Mouse (Mus musculus) hindlimb bud, embryonic 11.5 days (tissue): ENCODE results near the gene Ilkap.

ENCODE experiments used
- DNase-seq: peaks from one replicate; pipeline ENCODE4 v3.0.0-alpha.2; 2012; ENCODE audit warnings: low read depth, low spot score; ENCODE audit errors: extremely low spot score

Ilkap gene

DNA sequence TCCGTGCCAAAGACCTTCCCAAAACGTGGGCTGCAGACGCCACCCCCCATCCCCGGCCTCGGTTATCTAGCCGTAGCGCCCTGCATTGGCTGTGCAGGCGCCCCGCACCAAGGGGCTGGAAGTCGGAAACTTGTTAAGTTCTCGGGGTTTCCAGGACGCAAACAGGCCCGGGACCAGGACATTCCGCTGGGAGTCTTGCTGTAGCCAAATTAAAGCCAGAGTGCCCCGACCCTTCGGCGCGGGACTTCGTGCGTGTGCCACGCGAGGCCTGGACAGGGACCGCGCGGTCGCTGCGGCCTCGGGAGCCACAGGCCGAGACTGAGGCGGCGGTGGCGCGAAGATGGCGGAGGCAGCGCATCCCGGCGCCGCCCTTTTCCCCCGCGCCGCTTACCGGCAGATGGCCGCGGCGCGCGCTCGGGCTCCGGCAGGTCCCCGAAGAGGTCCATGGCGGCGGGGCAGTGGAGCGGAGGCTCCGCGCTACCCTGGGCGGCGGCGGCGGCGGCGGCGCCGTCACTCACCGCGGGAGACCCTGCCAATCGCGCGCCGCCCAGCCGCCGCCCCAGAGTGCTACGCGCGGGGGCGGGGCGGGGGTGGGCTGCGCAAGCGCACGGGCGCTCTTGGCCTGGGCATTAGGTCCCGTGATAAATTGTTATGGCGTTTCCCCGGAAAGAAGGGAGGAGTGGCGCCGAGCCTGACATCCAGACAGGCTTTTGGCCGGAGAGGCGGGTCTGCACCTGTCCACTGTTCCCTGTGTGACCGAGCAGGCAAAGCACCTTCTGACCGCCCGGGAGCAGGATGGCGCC, at the start of gene Ilkap:
Gene Ilkap (minus strand): TSS at position 556 of the 803 bp plus-strand sequence.
- DNase-seq, result no peak

DNA sequence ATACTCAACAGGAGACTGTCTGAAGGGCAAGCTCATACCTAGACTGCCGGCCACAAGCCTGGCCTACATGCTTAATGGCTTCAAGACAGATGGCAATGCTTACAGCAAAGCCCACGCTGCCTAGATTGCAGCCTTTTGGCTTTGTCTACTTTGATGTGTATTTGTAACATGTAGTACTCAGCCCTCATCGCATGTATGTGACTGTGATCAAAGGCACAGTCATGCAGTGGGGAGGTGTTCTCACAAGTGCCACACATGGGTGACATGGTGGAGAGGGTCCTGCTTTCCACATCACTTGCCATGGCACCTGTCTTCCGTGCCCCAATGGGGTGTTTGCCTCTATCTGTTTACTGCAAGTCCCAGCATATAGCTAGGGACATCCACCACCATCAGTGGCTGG, 47.9 kb upstream of the Ilkap start:
- no peak for DNase-seq

DNA sequence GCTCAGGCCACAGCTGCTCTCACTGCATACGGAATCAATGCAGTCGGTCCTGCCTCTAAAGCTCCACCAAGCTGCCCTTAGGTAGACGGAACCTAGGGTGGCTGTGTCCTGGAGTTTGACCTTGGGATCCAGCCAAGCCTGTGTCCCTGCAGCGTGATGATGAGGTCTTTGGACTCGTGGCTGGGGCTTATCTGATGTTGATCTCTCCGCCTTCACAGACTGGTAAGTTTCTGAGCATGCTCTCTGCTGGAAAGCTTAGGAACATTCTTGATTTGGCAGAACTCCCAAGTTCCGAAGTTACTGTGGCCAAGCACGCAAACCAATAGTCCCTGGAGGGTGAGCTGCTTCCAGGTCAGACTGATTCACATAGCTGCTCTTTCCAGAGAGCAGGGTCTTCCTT, 47.4 kb upstream of the Ilkap start:
- no peak for DNase-seq

DNA sequence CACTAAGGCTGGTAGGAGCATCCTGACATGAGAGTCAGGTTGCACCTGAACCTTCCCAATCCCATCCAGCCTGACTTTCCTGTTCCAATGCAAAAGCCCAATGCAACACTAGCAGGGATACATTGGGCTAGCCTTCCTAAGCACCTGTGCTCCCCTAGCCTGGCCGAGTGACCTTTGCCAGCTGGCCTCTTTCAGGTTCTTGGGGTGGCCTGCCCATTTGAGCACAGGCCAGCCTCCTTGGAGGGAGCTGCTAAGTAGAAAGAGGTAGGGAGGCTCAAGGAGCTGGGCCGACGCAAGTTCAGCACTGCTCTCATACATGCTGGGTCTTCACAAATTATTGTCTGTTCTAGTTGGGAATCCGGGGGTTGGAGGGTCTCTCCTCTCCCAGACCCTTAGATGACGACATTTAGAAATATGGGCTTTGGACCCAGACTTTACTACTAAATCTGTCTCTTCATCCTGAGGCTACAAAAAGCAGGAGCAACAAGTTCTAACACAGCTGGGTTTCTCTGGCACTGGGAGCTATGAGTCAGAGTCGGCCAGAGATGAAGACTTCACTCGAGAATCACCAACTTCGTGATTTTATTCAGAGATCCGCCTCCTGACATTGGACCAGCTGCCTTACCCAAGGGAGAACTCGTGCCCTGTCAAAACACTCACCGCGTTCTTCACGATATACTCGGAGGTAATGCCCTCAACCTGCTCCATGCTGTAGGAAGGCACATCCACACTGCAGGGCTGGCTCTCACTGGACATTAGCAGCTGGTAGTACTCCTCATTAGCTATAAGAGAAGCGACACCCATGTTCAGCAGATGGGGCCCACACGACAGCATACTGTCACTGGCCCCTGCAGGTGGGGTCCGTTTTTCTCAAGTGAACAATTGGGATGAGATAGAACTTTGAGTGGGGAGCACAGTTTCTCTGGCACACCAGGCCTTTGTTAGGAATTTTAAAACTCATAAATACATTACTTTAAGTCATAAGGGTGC, 46.5 kb upstream of the Ilkap start:
- DNase-seq, result no peak

DNA sequence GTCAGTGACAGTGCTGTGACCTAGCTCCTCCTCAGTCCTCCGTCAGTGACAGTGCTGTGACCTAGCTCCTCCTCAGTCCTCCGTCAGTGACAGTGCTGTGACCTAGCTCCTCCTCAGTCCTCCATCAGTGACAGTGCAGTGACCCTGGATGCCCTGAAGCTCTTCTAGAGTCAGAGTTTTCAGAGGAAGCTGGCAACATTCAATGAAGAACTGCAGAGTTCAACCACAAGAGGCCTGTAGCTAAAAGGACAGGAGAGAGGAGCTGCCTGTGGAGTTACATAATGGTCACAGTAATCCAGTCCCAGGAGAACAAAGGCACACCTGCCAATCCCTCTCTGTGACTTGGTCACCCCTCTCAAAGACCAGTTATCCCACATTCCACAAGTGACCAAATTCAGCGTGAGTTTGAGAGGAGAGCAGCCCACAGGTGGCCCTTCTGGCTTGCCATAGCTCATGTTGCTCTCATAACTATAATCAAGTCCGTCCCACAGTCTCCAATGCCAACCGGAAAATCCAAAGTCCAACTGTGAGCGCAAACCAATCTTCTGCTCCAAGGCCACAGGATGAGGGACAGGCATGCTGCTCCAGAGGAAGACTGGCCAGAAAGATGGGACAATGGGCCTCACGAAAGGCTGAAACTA, 43.9 kb upstream of the Ilkap start:
- no peak for DNase-seq

DNA sequence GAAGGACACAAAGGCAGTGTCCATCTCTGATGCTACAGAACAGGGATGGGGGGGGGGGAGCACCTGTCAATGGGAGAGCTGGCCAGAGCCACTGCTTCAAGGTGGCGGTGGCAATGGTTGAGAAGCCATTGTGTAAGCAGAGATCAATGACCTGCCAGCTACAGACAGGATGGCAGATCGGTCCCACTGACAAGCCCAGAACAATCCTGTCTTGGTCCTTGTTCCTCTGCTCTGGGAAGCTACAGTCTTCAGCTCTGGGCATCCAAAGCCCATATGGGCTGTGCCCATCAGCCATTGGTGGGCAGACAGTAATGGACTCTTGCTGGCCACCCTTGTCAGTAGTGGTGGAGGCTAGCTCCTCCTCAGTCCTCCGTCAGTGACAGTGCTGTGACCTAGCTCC, 43.2 kb upstream of the Ilkap start:
- DNase-seq, result no peak

DNA sequence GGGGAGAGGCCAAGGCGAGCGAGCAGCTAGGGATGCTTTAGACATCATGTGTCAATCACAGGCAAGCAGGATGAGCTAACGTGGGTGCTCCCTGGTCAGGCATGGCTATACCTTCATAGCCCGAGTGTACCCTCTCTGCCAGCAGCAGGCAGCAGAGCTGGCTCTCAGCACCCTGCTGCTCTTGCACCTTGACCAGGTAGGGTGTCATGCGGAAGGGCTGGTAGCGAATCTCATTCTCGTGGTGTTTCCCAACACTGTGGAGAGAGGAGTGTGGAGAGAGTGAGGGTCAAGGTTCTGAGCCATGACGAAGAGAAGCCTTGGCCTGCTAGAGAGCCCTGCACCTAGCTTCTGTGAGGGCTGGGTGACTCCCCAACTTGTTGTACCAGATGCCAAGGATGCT, 41.2 kb upstream of the Ilkap start:
- DNase-seq, result no peak

DNA sequence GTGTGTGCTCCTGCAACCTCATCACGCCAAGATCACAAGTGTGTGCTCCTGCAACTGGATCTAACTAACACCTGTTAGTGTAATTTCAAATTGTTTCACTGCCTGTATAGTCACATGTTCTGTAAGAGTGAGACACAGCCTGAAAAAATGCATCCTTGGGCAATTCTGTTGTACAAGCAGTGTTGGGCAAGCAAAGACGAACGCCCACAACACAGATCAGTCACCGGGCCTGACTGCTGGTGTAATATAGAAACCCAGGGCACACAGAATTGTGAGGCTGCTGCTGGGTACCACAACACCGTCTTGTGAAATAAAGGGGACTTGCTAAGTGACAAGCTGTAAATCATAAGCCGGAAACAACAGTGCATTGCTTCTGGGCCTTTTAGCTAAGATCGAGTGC, 39.0 kb upstream of the Ilkap start:
- no peak for DNase-seq

DNA sequence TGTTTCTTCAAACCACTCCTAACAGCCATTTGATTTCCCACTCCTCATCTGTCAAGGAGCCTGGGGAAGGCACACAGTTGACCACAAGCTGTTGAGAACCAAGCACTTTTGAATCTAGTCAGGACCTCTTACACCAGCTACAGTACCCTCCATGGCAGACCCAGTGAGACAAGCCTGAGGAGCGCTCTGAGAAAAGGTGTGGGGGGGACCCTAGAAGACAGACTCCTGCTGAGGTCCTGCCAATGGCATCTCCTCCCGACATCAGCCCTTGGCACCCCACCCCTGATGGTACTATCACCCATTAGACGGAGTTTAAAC, 38.4 kb upstream of the Ilkap start:
- DNase-seq, result no peak

DNA sequence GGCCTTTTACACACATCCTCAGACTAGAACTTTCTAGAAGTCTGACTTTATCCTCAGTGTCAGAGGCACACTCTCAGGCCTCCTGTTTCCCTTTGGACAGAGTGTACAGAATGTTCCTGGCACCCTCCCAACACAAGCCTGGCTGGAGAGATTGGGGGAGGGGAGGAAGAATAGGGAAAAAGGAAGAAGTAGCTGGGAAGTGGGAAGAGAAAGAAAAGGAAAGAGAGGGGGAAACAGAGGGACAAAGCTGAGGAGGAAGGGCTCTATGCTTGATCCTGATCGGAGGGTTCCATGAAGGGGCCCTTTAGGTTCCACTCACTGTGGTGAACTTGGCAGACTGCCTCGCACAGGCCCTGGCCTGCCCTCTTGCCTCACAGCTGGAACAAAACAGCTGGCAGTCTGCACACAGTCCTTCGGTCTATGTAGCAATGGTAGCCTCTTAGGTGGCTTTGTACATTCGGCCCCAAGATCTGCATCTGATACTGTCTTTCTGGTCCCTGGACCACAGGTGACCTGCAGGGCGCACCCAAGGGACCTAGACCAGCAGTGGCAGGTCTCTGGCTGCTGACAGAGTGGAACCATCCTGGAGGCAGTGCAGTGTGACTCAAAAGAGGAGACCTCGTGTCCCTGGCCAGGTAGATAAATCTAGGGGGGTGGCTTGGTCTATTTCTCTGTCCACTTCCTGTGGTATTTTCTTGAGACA, 37.9 kb upstream of the Ilkap start:
- DNase-seq, result no peak

DNA sequence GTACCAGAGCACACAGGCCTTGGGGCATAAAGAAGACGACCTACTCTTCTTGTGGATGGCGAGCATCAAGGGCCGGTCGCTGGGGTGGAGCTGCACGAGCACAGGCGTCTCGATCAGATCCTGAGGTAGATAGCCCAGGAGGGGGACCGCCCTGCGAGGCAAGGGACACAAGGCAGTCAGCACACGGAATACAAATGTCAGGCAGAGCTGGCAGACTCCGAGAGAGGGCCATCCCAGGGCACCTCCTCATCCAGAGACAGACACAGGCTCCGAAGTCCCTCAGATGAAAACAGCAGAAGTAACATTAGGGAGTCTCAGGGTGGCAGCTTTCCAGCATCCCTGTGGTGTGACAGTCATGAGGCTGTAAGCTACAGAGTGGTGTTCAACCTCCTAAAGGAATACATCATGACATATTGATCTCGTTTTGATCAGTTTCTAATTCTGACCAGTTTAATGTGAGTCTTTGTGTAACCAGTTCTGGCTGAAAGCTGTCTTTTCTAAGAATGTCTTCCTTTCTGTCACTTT, 37.1 kb upstream of the Ilkap start:
- no peak for DNase-seq

DNA sequence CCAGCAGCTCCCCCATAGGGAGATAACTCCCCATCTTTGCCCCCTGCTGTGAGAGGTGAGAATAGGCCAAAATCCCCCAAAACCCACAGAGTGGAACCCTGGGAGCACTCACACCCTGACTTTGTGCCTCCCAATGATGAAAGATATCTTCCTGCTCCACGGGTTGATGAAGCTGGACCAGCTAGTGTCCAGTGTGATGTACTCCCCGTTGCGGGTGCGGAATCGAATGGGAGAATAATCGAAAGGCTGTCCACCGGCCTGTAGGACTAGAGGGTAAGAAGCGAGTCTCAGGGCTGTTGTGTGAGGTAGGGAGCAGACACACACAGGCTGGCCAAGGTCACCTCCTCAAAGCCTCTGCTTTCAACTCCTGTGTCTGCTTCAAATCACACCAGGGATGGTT, 36.3 kb upstream of the Ilkap start:
- DNase-seq, result no peak

DNA sequence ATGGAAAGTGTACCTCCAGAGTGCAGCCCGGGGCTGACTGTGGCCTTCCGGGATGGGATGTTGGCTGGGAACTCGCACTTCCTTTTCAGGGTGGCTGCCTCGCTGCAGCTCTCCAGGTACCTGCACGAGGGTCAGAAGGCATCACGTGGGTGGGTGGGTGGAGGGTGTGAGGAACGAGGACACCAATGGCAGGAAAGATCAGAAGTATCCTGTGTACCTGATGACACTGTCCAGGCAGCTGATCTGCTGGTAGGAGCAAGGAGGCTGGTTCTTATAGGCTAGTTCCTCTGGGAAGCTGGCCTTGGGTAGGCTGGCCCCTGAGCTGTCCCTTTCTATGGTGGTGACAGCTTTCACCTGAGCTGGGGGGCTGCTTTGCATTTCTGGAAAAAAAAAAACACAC, 32.1 kb upstream of the Ilkap start:
- no peak for DNase-seq

DNA sequence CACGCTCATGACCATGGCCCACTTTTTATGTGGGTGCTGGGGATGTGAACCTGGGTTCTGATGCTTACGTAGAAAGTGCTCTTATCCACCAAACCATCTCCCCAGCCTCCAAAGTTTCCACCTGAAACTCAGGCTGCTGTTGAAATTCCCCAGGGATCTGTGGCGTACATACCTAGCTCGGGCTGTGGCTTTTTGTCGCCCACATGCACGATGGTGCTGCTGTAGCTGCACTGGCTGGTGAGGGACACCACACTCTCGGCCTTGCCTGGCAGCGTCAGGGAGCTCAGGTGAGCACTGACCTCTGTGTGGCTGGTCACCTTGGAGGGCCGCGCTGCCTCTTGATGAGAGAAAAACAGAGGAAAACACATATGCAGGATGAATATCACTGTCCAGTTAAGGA, 30.6 kb upstream of the Ilkap start:
- DNase-seq, result no peak

DNA sequence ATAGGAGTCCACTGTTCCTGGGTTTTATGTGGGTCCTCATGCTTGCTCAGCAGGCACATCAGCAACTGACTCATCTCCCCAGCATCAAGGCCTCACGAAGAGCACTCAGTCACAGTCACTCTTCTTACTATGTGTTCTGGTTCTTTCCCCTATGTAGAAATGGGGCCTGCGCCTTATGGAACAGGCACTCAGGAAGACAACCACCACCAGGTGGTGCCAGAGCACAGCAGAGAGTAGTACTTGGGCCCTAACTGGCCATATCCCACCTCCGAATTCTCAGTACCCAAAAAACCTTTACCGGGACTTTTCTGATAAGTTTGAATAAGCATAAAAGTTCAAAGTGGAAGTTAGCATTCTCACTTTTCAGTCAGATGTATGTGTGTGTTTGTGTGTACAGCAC, 30.0 kb upstream of the Ilkap start:
- peak; percentile 78 for DNase-seq

DNA sequence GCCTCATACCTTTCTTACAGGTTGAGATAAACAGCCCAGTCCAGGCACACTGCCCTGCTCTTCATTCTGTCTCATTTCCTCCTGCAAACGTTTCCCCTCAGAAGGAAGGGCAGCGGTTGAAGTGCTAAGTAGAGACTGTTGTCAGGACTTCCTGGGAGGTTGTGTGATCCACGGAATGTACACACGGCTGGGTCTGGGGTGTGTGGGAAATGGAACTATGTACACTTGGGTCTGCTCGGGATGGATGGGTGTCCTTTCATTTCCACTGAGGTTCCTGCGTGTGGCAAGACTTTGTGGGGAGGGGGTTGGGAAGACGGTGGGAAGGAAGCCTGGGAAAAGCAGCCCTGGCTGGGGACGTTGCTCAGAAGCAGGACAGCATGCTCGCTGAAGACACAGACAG, 27.8 kb upstream of the Ilkap start:
- no peak for DNase-seq

DNA sequence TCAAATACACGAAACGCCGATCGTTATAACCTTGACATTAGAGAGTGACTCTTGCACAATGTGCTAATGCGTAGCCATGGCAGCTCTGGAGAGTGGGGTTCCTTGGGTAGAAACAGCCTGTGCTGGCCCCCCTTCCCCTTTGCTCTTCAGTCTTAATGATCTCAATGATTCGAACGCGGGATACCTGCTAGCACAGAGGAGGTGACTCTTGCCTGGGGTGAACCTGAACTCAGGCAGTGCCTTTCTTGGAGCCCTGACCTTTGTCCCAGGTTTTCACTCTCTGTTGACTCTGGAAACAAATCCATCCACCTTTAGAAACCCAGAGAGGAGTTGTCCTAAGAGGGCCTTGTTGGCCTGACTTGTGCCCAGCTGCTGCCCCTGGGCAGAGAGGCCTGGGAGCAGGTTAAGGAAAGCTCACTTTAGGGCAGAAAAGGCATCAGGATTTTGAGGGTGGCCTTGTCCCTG, 22.0 kb upstream of the Ilkap start:
- no peak for DNase-seq

DNA sequence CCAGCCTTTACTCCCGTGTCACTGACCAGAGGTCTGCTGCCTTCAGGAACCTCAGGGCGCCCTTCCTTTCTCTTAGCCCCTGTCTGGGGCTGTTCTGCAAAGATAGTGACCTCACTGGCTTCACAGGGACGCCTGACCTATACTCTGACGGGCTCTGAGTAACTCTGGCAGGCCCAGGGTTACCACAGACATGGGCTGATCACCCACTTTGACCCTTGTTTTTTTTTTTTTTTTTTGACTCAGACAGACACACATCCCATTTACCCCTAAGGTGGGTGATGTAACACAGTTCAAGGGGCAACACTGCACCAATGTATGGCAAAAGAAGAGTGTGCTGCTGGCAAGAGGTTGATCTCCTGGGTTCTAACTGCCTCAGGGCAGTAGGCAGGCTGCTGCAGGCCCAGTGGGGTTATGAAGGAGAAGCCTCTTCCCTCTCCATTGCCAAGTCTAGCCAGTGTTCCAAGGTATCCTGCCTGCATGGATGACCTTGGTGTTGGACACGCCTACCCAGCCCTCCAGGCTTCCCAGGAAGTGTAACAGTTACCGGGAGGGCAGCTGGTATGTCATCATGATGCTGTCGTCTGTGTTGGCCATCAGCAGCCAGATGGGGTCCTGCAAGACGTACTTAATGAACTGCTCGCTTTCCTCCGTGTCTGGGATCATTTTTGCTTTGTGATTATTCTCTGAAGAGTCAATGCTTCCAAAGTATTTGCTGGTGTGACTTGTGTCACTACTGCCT, 21.4 kb upstream of the Ilkap start:
- DNase-seq, result no peak

DNA sequence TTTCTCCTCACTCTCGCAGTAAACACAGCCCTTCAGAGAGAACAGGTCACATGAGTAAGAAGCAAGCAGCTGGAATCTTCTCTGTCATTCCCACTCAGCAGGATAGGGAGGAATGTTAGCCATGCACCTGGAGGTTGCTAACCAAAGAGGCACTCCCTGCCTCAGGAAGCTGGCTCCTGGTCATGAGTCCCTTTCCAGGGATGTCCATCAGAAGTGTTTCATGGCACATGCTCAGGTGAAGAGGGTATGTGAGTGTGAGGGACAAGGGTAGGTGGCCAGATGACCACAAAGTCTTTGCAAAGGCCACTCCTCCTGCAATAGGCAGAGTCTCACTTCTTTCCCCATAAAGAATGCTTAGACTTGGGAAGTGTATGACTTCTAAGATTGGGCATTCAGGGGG, 19.4 kb upstream of the Ilkap start:
- no peak for DNase-seq

DNA sequence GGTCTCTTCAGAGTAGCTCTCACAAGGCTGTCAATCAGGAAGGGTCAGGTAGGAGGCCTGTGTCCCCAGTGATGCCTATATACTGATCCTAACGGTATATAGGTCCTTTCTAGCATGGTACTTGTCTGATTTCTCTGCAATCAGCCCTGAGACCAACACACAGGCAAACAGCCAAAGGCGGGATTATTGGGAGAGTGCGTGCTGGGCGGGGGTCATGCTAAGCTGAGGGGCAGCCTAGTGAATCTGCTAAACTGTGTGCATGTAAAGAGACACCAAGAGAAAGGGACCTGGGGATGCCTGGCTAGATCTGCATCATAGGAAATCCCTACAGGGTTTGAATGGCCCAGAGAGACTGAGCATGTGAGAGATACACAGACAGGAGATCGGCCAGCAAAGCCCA, 16.7 kb upstream of the Ilkap start:
- DNase-seq, result no peak
